Mouse (Mus musculus): Measurements from ENCODE around the gene BC028528.

- no peak for TF ChIP-seq CTCF (IDR thresholded peaks at IDR 0.05; ENCODE audit: borderline replicate concordance, insufficient read depth, low read length)
- no peak for TF ChIP-seq POLR2A (IDR thresholded peaks at IDR 0.05; ENCODE audit: low read depth, low read length)
Measured at GRCm38 (mm10) chr3:95879063-95879462, 12.7 kb downstream of the BC028528 start.

Measured in embryonic fibroblast, embryonic 13.5 days (primary cell).